Mouse (Mus musculus) urinary bladder, postnatal 4 days (tissue): ENCODE data around the gene Cnrip1.
"Not testable (repeated sequence)": the region's sequence is repeated elsewhere in the genome, so short reads cannot be mapped to it uniquely, and the experiment has no call there.

ENCODE experiments used
- DNase-seq, 2 experiments: peaks; one replicate each; pipeline ENCODE4 v3.0.0; 2021 to 2022; ENCODE audit warnings: low spot score in 2 of 2

Cnrip1 gene

DNA sequence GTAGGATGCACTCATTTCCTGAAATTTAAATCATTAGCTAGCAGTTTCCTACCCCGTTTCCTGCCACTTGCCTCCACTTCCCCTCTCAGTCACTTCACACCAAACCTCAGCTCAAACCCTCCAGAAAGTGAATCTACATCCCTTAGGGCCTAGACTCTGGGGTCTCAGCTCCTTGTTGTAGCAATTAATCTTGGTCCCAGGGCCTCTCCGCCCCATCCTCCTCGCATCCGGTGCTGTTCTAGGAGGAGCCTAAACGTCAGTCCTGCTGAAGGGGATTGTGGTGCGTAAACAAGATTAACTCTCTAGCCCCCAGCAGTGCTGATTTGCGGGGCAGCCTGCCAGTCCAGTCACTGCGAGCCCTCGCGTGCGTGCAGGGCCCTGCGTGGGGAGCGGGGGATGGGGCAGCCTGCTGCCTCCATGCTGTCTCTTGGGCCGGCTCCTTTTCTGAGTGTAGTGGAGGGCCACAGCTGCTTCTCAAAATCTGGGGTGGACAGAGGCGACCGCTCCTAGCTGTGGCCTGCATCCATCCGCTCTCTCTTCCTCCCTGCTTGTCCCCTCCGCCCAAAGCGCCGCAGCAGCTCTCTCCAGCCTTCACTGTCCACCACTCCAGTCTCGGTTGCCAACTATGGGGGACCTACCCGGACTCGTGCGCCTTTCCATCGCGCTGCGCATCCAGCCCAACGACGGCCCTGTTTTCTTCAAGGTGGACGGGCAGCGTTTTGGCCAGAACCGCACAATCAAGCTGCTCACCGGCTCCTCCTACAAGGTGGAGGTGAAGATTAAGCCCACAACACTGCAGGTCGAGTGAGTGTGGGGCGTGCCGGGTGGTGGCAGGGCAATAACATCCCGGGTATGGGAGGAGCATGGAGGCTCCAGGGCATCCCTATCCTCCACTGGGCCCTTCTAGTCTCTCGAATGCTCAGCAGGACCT is at the start of gene Cnrip1, which contains the start of gene Plek:
TSS of gene Cnrip1 (plus strand) at position 42 of the 931 bp plus-strand sequence.
TSS of gene Plek (minus strand) at position 837 of the 931 bp plus-strand sequence.
- DNase-seq = peak; percentile 66 to 75

GRCm38 (mm10) chr11:17002739-17003373 is 48.5 kb upstream of the Cnrip1 start:
- DNase-seq = no peak

GRCm38 (mm10) chr11:17003757-17004156 is 47.6 kb upstream of the Cnrip1 start:
- no peak for DNase-seq

DNA sequence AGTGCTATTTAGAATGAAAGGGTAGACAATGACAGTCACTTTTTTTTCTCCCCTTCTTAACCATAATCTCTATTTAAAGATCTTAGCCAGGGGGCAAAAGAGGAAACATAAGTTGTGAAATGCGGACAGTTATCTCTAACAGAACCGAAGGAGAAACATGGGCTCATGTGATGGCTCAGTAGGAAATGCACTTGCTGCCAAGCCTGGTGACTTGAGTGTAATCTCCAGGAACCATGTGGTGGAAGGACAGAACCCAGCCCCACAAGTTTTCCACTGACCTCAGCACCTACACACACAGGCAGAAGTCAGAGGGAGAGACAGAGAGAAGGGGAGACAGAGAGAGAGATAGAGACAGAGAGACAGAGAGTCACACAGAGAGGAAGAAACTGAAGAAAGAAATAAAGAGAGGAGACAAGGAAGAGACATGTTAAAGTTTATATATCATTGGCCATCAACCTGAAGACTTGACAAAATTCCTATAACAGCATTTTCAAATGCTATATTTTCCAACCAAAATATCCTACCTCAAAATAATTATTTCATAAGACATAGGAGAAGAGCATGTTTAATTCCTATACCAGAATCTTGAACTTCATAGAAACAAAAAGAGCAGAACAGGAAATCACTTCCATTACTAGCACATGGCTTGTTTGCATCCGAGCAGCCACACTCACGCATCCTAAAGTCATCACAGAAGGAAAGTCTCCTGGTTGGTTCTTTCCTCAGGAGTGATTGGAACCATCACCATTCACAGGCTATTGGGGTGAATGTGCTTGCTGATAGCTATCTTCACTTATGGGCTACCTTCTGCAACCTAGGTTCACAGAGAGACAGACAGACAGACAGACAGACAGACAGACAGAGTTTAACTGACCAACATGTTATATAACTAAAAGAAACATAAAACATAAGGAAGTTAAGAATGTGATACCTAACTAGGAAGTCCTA is 46.2 kb upstream of the Cnrip1 start:
- DNase-seq = no peak

DNA sequence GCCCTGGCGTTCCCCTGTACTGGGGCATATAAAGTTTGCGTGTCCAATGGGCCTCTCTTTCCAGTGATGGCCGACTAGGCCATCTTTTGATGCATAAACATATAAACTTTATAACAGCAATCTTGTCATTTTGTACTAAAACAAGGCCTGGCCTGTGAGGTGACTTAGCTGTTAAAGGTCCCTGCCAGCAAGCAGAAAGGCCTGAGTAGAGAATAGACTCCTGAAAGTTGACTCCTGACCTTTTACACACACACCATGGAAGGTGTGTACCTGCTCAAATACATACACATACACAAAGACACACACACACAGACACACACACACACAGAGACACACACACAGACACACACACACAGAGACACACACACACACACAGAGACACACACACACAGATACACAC is 44.9 kb upstream of the Cnrip1 start:
- not testable (repeated sequence) for DNase-seq

GRCm38 (mm10) chr11:17007517-17008173 is 43.7 kb upstream of the Cnrip1 start:
- no peak for DNase-seq

GRCm38 (mm10) chr11:17008498-17008941 is 42.9 kb upstream of the Cnrip1 start:
- no peak for DNase-seq

DNA sequence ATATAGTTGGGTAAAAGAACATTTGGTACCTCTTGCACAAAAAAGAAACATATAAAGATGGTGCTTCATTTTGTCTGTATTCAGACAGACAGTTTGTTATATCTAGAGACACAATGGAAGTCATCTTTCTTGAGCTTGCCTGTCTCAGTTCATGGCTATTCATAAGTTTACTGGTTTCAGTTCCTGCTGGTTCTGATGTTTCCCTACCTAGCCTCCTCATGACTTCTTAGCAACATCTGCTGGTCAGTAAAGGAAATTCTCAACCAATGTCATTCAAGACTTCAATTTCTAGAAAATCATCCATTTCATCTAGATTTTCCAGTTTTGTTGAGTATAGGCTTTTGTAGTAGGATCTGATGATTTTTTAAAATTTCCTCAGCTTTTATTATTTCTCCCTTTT is 38.4 kb upstream of the Cnrip1 start:
- DNase-seq = no peak

DNA sequence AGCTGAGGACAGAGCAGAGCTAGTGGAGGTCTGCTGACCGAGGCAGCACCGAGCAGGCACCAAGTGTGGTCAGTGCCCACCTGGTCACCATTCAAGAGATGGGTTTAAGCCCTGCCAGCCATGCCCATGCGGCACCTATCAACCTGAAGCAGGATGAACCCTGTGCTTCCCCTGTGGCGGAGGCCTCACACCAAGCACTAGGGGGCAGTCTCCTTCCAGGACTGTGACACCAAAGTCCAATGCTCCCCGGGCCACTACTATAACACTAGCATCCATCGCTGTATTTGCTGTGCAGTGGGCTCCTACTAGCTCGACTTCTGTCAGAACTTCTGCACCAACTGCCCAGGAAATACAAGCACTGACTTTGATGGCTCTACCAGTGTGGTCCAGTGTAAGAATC is 32.1 kb upstream of the Cnrip1 start:
- no peak for DNase-seq

DNA sequence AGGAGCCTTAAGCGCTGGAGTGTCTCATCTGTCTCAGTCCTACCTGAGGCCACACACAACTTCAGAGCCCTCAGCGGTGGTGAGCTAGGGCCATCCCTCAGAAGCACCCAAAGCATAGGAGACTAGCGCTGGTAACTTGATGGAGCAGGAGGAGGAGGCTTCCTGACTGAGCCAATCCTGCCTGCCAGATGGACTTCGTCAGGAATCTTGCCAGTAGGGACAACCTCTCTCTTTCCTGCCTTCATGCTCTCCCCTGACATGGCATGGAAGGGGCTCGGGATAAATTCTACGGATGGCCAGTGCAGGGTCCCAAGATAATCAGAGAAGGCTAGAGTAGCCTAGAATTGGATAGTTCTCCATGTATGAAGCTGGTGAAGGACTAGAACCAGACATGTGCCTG is 28.2 kb upstream of the Cnrip1 start:
- DNase-seq = no peak

DNA sequence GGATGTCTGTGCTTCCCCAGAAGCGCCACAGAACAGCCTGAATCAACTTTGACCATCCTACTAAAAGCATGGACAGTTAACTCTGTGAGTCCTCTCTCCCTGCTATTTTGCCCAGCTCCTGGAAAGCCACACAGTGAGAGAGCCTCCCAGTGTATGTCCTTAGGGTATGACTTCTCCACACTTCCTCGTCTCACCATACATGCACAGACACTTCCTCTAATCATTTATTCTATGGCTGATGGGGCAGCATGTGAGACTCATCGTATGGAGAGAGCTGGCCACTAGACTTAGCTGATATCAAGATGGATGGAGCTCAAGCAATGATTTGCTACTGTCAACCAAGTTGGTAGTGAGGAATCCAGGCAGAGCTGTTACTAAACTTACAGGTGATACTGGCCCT is 27.4 kb upstream of the Cnrip1 start:
- no peak for DNase-seq

- DNase-seq = no peak
These were observed 5.6 kb upstream of the Cnrip1 start for GRCm38 (mm10) chr11:17045806-17046205.

GRCm38 (mm10) chr11:17052476-17053049 is 1.2 kb downstream of the Cnrip1 start:
- DNase-seq = no peak

GRCm38 (mm10) chr11:17069360-17069759 is 18.0 kb downstream of the Cnrip1 start:
- DNase-seq = not testable (repeated sequence)

DNA sequence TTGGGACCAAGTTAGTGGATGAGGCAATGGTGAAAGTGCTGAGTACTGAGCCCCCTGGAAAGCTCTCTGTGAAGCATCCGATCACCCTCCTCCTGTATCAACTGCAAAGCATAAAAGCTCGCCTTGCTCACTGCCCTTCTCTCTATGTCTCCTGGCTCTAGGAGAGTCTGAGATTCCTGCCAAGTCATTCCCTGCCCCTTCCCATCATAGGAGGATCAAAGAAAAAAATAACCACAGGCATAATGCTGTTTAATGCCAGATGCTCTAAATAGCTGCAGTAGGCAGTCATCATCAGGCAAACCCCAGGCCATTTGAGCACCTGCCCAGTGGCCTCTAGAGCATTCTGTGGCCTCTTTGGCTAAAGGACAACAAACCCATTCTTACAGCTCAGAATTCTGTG is 24.3 kb downstream of the Cnrip1 start:
- no peak for DNase-seq

DNA sequence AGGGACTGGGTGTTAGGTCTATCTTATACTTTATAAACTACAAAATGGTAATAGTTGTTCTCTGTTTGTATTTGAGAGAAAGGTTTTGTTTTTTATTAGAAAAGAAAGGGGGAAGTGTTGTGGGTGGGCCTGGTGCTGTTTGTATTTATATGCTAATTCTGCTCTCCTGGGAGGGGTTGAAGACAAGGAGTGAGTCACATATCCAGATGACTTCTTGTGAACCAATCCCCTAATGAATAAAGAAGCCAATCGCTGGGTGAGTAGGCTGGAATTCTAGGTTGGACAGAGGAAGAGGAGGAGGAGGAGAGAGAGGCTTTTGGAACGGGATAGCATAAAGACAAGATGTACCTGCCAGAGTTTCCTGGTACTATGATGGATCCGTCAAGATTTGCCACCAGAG is 30.7 kb downstream of the Cnrip1 start:
- no peak for DNase-seq

DNA sequence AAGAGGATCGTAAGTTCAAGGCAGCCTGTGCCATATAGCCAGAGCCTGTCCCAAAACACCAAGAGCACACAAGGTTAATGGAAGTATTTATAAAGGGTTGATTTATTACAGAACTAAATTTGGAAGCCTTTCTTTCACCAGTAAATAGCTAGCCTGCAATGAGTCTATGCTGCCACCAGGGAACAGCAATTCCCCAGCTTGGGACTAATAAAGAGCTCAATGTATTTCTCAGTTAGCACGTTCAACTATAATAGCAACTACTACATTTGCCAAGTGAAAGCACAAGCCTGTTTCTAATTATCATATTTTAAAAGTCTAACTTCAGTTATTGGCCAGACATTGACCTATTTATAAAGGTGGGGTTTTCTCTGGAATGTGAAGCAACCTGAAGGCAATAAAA is 31.6 kb downstream of the Cnrip1 start:
- no peak for DNase-seq

GRCm38 (mm10) chr11:17083455-17083854 is 32.1 kb downstream of the Cnrip1 start:
- DNase-seq = no peak

DNA sequence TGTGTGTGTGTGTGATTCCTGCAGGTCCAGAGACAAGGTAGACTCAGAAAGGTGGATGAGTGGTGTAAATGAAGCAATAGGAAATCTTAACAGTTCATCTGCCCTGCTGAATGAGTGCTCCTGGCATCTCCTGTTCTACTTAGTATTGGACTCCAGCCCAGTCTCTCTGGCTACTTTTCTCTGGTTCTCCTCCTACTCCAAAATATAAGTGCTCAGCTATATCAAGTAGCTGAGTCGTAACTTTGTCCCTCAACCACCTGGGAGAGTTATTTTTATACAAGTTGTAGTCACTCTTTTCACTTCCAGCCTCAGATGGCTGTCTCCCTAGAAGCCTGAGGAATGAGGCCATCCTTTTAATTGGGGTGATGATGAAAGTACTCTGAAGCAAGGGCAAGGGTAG is 32.5 kb downstream of the Cnrip1 start:
- no peak for DNase-seq

DNA sequence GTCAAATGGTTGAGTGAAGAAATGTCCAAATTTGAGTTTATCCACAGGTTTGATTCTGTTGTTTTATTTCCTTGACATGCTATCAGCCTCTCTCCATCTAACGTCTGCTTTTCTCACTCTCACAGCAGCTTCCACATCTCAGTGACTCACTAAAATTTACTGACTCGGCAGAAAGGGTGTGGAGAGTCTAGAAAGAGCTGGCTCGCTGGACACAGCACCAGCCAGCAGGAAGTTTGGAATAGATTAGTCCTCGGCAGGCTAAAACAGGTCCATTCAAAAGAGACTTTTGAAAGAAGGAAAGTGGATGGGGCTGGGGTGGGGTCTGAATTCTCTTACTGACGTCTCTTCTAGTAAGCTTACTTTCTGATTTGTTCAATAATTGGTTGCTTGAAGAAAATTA is 34.7 kb downstream of the Cnrip1 start:
- no peak for DNase-seq

- no peak for DNase-seq
These were observed 55.5 kb downstream of the Cnrip1 start for GRCm38 (mm10) chr11:17106936-17107335.
